Mouse (Mus musculus): ENCODE results near the gene Gm10518. TPM values are rescaled to one million over a fixed set of nuclear protein-coding genes. Genes with fewer than 3 reads are reported as not detected.
"Not testable (repeated sequence)": the region's sequence is repeated elsewhere in the genome, so short reads cannot be mapped to it uniquely, and the experiment has no call there.

The Gm10518 gene
- total and polyA plus RNA-seq, 2 experiments from 2014 or later, result not detected

- ATAC-seq (ENCODE audit: low FRiP score) (no peak), DNase-seq (ENCODE audit: low spot score) (no peak)
- H3K36me3 ChIP-seq (ENCODE audit: insufficient read depth, low read length), result no peaks in the 10 kb centered on the region
- no peaks in the 10 kb centered on the region for H3K27me3 ChIP-seq (ENCODE audit: insufficient read depth, low read length)
- H3K9ac ChIP-seq (replicated peaks; ENCODE audit: low read length, poor library complexity, severe bottlenecking), result no peak overlapping the region
- WGBS, result 89% methylated on average over 4 of the region's 4 CpGs
- no peak for TF ChIP-seq CTCF (IDR thresholded peaks at IDR 0.05)
- 0 out of 2 replicates have a peak, but pooled peaks cover under 1% of the 10 kb centered on the region for H3K4me1 ChIP-seq (ENCODE audit: insufficient read depth, low read length)
- H3K27ac ChIP-seq (ENCODE audit: low read depth, low read length), result no peak overlapping the region
- no peak overlapping the region for H3K4me2 ChIP-seq (ENCODE audit: low read depth, low read length, poor library complexity, severe bottlenecking)
- no peak overlapping the region for H3K4me3 ChIP-seq (ENCODE audit: low read depth, low read length)
- no peaks in the 10 kb centered on the region for H3K9me3 ChIP-seq (ENCODE audit: low read length)
Measured at GRCm38 (mm10) chr1:179807468-179807867, 4.3 kb downstream of the Gm10518 start.

GRCm38 (mm10) chr1:179808300-179808699 is 5.1 kb downstream of the Gm10518 start:
- Histone ChIP-seq H3K4me3 (ENCODE audit: low read depth, low read length) (no peak overlapping the region), H3K9me3 (ENCODE audit: low read length) (no peaks in the 10 kb centered on the region), H3K9ac (replicated peaks; ENCODE audit: low read length, poor library complexity, severe bottlenecking) (no peak overlapping the region), H3K36me3 (ENCODE audit: insufficient read depth, low read length) (no peaks in the 10 kb centered on the region), H3K4me1 (ENCODE audit: insufficient read depth, low read length) (no peaks in the 10 kb centered on the region), H3K27ac (ENCODE audit: low read depth, low read length) (no peak overlapping the region), H3K4me2 (ENCODE audit: low read depth, low read length, poor library complexity, severe bottlenecking) (no peak overlapping the region), H3K27me3 (ENCODE audit: insufficient read depth, low read length) (no peaks in the 10 kb centered on the region)
- 82% methylated on average over 3 of the region's 3 CpGs for WGBS
- ATAC-seq (ENCODE audit: low FRiP score) (no peak), DNase-seq (ENCODE audit: low spot score) (no peak)
- TF ChIP-seq CTCF (IDR thresholded peaks at IDR 0.05), result no peak

- Histone ChIP-seq H3K27ac (ENCODE audit: low read depth, low read length) (no peak overlapping the region), H3K4me2 (ENCODE audit: low read depth, low read length, poor library complexity, severe bottlenecking) (no peak overlapping the region), H3K27me3 (ENCODE audit: insufficient read depth, low read length) (no peaks in the 10 kb centered on the region), H3K9me3 (ENCODE audit: low read length) (no peaks in the 10 kb centered on the region), H3K4me3 (ENCODE audit: low read depth, low read length) (no peak overlapping the region), H3K36me3 (ENCODE audit: insufficient read depth, low read length) (no peaks in the 10 kb centered on the region), H3K9ac (replicated peaks; ENCODE audit: low read length, poor library complexity, severe bottlenecking) (no peak overlapping the region), H3K4me1 (ENCODE audit: insufficient read depth, low read length) (no peaks in the 10 kb centered on the region)
- WGBS, result 58% methylated on average over 2 of the region's 2 CpGs
- no peak for TF ChIP-seq CTCF (IDR thresholded peaks at IDR 0.05)
- DNase-seq (ENCODE audit: low spot score), result no peak
- ATAC-seq (ENCODE audit: low FRiP score), result no peak
Measured at GRCm38 (mm10) chr1:179813385-179813784, 10.2 kb downstream of the Gm10518 start.

GRCm38 (mm10) chr1:179814616-179815015 is 11.4 kb downstream of the Gm10518 start:
- WGBS, result 87% methylated on average over 2 of the region's 2 CpGs
- Histone ChIP-seq H3K9me3 (ENCODE audit: low read length) (no peaks in the 10 kb centered on the region), H3K27ac (ENCODE audit: low read depth, low read length) (no peak overlapping the region), H3K27me3 (ENCODE audit: insufficient read depth, low read length) (no peaks in the 10 kb centered on the region), H3K4me2 (ENCODE audit: low read depth, low read length, poor library complexity, severe bottlenecking) (no peak overlapping the region), H3K4me1 (ENCODE audit: insufficient read depth, low read length) (no peaks in the 10 kb centered on the region), H3K4me3 (ENCODE audit: low read depth, low read length) (no peak overlapping the region), H3K9ac (replicated peaks; ENCODE audit: low read length, poor library complexity, severe bottlenecking) (no peak overlapping the region), H3K36me3 (ENCODE audit: insufficient read depth, low read length) (no peaks in the 10 kb centered on the region)
- ATAC-seq (ENCODE audit: low FRiP score) (no peak), DNase-seq (ENCODE audit: low spot score) (no peak)
- TF ChIP-seq CTCF (IDR thresholded peaks at IDR 0.05), result no peak

DNA sequence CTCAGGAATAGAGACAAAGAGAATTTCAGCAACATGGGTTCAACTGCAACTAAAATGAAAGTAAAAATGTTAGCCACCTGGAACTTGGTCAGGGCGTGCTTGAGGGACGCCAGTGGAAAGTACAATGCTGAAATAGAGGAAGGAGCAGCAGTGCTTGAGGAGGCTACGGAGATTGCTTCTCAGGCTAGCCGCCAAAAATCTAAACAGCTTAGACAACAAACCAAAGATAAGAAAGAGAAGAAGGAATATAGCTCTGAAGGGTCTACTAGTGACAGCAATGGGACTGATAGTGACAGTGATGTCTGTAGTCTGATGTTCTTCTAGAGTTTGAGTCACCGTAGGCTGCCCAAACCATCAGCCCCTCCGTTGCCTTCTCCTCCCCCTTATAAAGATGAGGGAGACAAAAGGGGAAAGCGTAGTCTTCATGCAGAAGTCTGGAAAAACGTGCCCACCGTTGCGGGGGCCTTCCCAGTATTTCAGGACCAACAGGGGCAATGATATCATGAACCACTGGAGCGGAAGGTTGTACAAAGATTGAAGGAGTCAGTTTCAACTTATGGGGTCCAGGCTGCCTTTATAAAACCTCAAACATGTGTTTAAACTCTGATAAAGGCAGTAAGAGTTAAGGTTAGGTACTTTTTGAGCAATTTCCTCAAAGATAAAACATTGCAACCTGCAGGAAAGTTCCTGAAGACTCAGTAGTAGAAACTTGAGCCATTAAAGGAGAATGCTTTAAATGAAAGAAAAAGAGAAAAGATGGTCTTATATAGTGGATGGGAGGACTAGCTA is 15.5 kb downstream of the Gm10518 start:
- H3K27ac ChIP-seq (ENCODE audit: low read depth, low read length); H3K36me3 ChIP-seq (ENCODE audit: insufficient read depth, low read length); H3K9ac ChIP-seq (replicated peaks; ENCODE audit: low read length, poor library complexity, severe bottlenecking); ATAC-seq (ENCODE audit: low FRiP score); H3K4me2 ChIP-seq (ENCODE audit: low read depth, low read length, poor library complexity, severe bottlenecking); H3K9me3 ChIP-seq (ENCODE audit: low read length); H3K4me1 ChIP-seq (ENCODE audit: insufficient read depth, low read length); H3K4me3 ChIP-seq (ENCODE audit: low read depth, low read length); H3K27me3 ChIP-seq (ENCODE audit: insufficient read depth, low read length); DNase-seq (ENCODE audit: low spot score): not testable (repeated sequence)
- 93% methylated on average over 11 of the region's 11 CpGs for WGBS

DNA sequence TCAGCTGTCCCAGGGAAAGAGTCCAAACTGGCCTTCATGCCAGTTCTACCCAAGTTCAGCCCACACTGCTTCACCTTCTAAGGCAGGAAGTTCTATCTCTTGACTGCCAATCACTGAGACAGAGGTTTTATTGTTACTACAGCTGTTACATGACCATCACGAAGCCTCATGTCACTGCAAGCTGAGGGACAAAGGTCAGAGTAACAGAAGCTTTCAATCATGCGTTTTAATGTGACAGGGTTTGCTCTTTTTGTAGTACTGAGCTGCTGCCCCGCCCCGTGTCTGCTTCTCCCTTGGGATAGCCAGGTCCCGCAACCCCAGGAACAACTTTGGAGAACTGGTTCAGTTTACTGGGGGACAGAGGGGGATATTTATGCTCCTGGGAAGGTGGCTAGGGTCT is 21.4 kb downstream of the Gm10518 start:
- 81% methylated on average over 5 of the region's 5 CpGs for WGBS
- Histone ChIP-seq H3K9ac (replicated peaks; ENCODE audit: low read length, poor library complexity, severe bottlenecking) (no peak overlapping the region), H3K4me2 (ENCODE audit: low read depth, low read length, poor library complexity, severe bottlenecking) (no peak overlapping the region), H3K9me3 (ENCODE audit: low read length) (no peaks in the 10 kb centered on the region), H3K27ac (ENCODE audit: low read depth, low read length) (no peak overlapping the region), H3K4me3 (ENCODE audit: low read depth, low read length) (no peak overlapping the region), H3K4me1 (ENCODE audit: insufficient read depth, low read length) (no peaks in the 10 kb centered on the region), H3K36me3 (ENCODE audit: insufficient read depth, low read length) (no peaks in the 10 kb centered on the region), H3K27me3 (ENCODE audit: insufficient read depth, low read length) (no peaks in the 10 kb centered on the region)
- no peak for ATAC-seq (ENCODE audit: low FRiP score)
- no peak for DNase-seq (ENCODE audit: low spot score)
- TF ChIP-seq CTCF (IDR thresholded peaks at IDR 0.05), result no peak
